Mouse (Mus musculus): ENCODE data around the gene Gstk1.

DNA sequence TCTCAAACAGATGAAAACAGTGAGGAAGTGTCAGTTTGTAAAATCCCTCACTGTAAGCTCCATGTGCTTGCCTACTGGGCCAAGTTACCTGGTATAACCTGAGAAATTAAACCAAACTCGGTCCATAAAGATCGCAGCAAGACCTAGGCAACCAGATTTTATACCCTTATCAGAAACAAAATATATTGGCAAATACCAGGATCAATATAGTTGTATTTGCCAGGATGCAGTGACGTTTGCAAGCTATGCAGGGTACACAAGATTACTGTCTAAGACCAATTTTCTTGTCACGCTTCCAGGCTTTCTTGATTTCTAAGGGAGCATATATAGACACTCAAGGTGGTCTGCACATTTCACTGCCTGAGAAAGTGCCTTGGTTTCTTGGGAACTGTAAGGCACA lies 6.1 kb downstream of the Gstk1 start:
- no peak for TF ChIP-seq CTCF (IDR thresholded peaks at IDR 0.05)
- TF ChIP-seq EP300 (IDR thresholded peaks at IDR 0.05): no peak
